17 mouse cellular contexts compared by ENCODE assay signal in the genomic region with DNA sequence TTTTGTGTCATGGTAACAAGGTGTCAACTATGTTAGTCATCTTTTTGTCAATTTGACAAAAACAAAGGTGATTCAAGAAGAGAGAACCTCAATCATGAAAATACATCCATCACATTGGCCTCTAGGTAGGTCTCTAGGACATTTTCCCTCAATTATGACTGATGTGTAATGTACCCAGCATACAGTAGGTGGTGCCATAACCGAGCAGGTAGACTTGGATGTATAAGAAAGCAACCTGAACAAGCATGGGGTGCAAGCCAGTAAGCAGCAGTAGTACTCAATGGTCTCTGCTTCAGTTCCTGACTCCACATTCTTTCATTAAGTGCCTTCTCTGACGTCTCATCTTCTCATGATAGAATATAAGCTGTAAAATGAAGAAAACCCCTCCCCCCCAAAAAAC.
DNase-seq lines count a peak whose midpoint lies in the region; ATAC-seq and TF ChIP-seq lines count a peak whose summit lies in the region.
"Had no signal": no experiment of that assay in that cellular context is flagged by ENCODE, and none has a peak within 500 bp of the region (broad histone marks: within the 10 kb centered on the region; RNA-seq: fewer than 3 reads in every experiment).

No protein-coding gene starts in this region.

- no peak for TF ChIP-seq POLR2A in thymus, adult 2 months (IDR thresholded peaks at IDR 0.05; ENCODE audit: control insufficient read depth, extremely low read depth, insufficient read depth, low read length, poor library complexity)

- intact Hi-C loops in heart, postnatal 10 days (cut with DNase I) = loop anchor here (2.0 to 5.0 kb wide), 2 partner anchors 73 to 476 kb away; no protein-coding TSS in a partner anchor
- intact Hi-C loops in heart, postnatal 36 days (cut with DNase I) = loop anchor here (2.0 kb wide), 1 partner anchor 73 kb away; no protein-coding TSS in a partner anchor

- H3K27me3 ChIP-seq in thymus, adult 2 months (ENCODE audit: control insufficient read depth, insufficient read depth, low read length) = no peaks in the 10 kb centered on the region
- H3K27me3 ChIP-seq in intestine, postnatal 0 days (replicated peaks; ENCODE audit: control insufficient read depth, insufficient read depth, low read length) = no peaks in the 10 kb centered on the region
- H3K27me3 ChIP-seq: embryonic facial prominence, embryonic 15.5 days; forebrain, embryonic 15.5 days; heart, embryonic 15.5 days; liver, embryonic 12.5 days had no signal

- no peaks in the 10 kb centered on the region for H3K36me3 ChIP-seq in thymus, adult 2 months (ENCODE audit: control insufficient read depth, insufficient read depth, low read length)
- H3K36me3 ChIP-seq in intestine, postnatal 0 days (ENCODE audit: control insufficient read depth, insufficient read depth) = no peaks in the 10 kb centered on the region
- H3K36me3 ChIP-seq: embryonic facial prominence, embryonic 15.5 days; forebrain, embryonic 15.5 days; heart, embryonic 15.5 days; liver, embryonic 12.5 days had no signal

- TF ChIP-seq CTCF in thymus, adult 2 months (IDR thresholded peaks at IDR 0.05; ENCODE audit: borderline replicate concordance, control insufficient read depth, extremely low read depth, insufficient read depth, low read length, poor library complexity) = no peak
- no peak for TF ChIP-seq CTCF in intestine, postnatal 0 days (IDR thresholded peaks at IDR 0.05; ENCODE audit: low read depth)

- ATAC-seq in intestine, postnatal 0 days = no peak
- ATAC-seq: forebrain, embryonic 15.5 days; liver, embryonic 12.5 days; lung, postnatal 0 days had no signal

- WGBS in thymus, adult 2 months = 70% methylated on average over 2 of the region's 2 CpGs
- 37% methylated on average over 2 of the region's 2 CpGs for WGBS in intestine, postnatal 0 days

- H3K4me3 ChIP-seq in thymus, adult 2 months (ENCODE audit: control insufficient read depth, insufficient read depth, low read length) = no peak overlapping the region
- H3K4me3 ChIP-seq in intestine, postnatal 0 days (ENCODE audit: low read depth, low read length) = no peak overlapping the region
- H3K4me3 ChIP-seq: embryonic facial prominence, embryonic 15.5 days; forebrain, embryonic 15.5 days; heart, embryonic 15.5 days; liver, embryonic 12.5 days had no signal

- no peaks in the 10 kb centered on the region for H3K9me3 ChIP-seq in intestine, postnatal 0 days (ENCODE audit: control insufficient read depth)
- H3K9me3 ChIP-seq: embryonic facial prominence, embryonic 15.5 days; forebrain, embryonic 15.5 days; heart, embryonic 15.5 days; liver, embryonic 12.5 days had no signal

- no peaks in the 10 kb centered on the region for H3K4me1 ChIP-seq in thymus, adult 2 months (replicated peaks; ENCODE audit: control insufficient read depth, insufficient read depth, low read length)
- no peaks in the 10 kb centered on the region for H3K4me1 ChIP-seq in intestine, postnatal 0 days (replicated peaks; ENCODE audit: control insufficient read depth, insufficient read depth, low read length)
- H3K4me1 ChIP-seq: embryonic facial prominence, embryonic 15.5 days; forebrain, embryonic 15.5 days; heart, embryonic 15.5 days; liver, embryonic 12.5 days had no signal

- no peak overlapping the region for H3K4me2 ChIP-seq in intestine, postnatal 0 days (replicated peaks; ENCODE audit: low read depth)
- H3K4me2 ChIP-seq: embryonic facial prominence, embryonic 15.5 days; forebrain, embryonic 15.5 days; heart, embryonic 15.5 days; liver, embryonic 12.5 days had no signal

- H3K9ac ChIP-seq in intestine, postnatal 0 days (ENCODE audit: low read depth, low read length) = no peak overlapping the region
- H3K9ac ChIP-seq: embryonic facial prominence, embryonic 15.5 days; forebrain, embryonic 15.5 days; heart, embryonic 15.5 days; liver, embryonic 12.5 days had no signal

- H3K27ac ChIP-seq in thymus, adult 2 months (ENCODE audit: control insufficient read depth, insufficient read depth, low read length) = no peak overlapping the region
- no peak overlapping the region for H3K27ac ChIP-seq in intestine, postnatal 0 days (ENCODE audit: low read depth, low read length)
- H3K27ac ChIP-seq: embryonic facial prominence, embryonic 15.5 days; forebrain, embryonic 15.5 days; heart, embryonic 15.5 days; liver, embryonic 12.5 days had no signal

- peak; percentile 8 to 33 for DNase-seq in heart, postnatal 10 days
- no peak for DNase-seq in heart, postnatal 36 days
- DNase-seq in thymus, adult 2 months = peak; percentile 54
- no peak for DNase-seq in thymus, adult 18-20 months
- DNase-seq in R1 (ENCODE audit: low read depth, low spot score) = peak; percentile 30
- no peak for DNase-seq in ovary, postnatal 36 days (ENCODE audit: low spot score)
- DNase-seq: cerebellum, postnatal 25 days; gastrocnemius, postnatal 25 days; kidney, postnatal 25 days; midbrain, embryonic 14.5 days; retina, postnatal 1 day had no signal

Comparison
In these comparisons a context has a peak if more than half of its experiments do, and no peak if none do; other contexts are left out.
1. DNase-seq: peak in heart, postnatal 10 days (2 of 2), thymus, adult 2 months (single experiment) and R1 (single experiment); none in heart, postnatal 36 days (0 of 2), thymus, adult 18-20 months (0 of 2) and ovary, postnatal 36 days (single experiment).